Mouse (Mus musculus): ENCODE measurements around the gene Cnot10. TPM values are rescaled to one million over a fixed set of nuclear protein-coding genes. Genes with fewer than 3 reads are reported as not detected.

Gene Cnot10
- polyA plus RNA-seq, 1 experiment = 24.2 TPM

- Histone ChIP-seq H3K27ac (ENCODE audit: insufficient read depth, low read depth, low read length) (no peak overlapping the region), H3K4me3 (ENCODE audit: insufficient read depth, low read length) (peak overlapping the region; percentile 14; the same call in 1 of the 2 replicates), H3K4me1 (ENCODE audit: control insufficient read depth, insufficient read depth, low read length) (peaks cover 26% of the 10 kb centered on the region)
- TF ChIP-seq POLR2A (IDR thresholded peaks at IDR 0.05; ENCODE audit: borderline replicate concordance, low read depth, low read length) = no peak
- TF ChIP-seq CTCF (IDR thresholded peaks at IDR 0.05; ENCODE audit: low read depth, low read length) = no peak
Observed at GRCm38 (mm10) chr9:114672703-114673561, 32.9 kb upstream of the Cnot10 start.

- peaks cover 27% of the 10 kb centered on the region for H3K4me1 ChIP-seq (ENCODE audit: control insufficient read depth, insufficient read depth, low read length)
- TF ChIP-seq POLR2A (IDR thresholded peaks at IDR 0.05; ENCODE audit: borderline replicate concordance, low read depth, low read length) = no peak
- no peak for TF ChIP-seq CTCF (IDR thresholded peaks at IDR 0.05; ENCODE audit: low read depth, low read length)
- H3K4me3 ChIP-seq (ENCODE audit: insufficient read depth, low read length) = no peak overlapping the region
- H3K27ac ChIP-seq (ENCODE audit: insufficient read depth, low read depth, low read length) = peak overlapping the region; percentile 27; the same call in 1 of the 2 replicates
Observed at GRCm38 (mm10) chr9:114671946-114672345, 32.0 kb upstream of the Cnot10 start.

GRCm38 (mm10) chr9:114669011-114669410 is 29.0 kb upstream of the Cnot10 start:
- TF ChIP-seq POLR2A (IDR thresholded peaks at IDR 0.05; ENCODE audit: borderline replicate concordance, low read depth, low read length) = no peak
- no peak for TF ChIP-seq CTCF (IDR thresholded peaks at IDR 0.05; ENCODE audit: low read depth, low read length)
- Histone ChIP-seq H3K4me3 (ENCODE audit: insufficient read depth, low read length) (no peak overlapping the region), H3K27ac (ENCODE audit: insufficient read depth, low read depth, low read length) (no peak overlapping the region), H3K4me1 (ENCODE audit: control insufficient read depth, insufficient read depth, low read length) (peaks cover 24% of the 10 kb centered on the region)

- Histone ChIP-seq H3K4me1 (ENCODE audit: control insufficient read depth, insufficient read depth, low read length) (peaks cover 19% of the 10 kb centered on the region), H3K4me3 (ENCODE audit: insufficient read depth, low read length) (no peak overlapping the region)
- TF ChIP-seq POLR2A (IDR thresholded peaks at IDR 0.05; ENCODE audit: borderline replicate concordance, low read depth, low read length) = no peak
- TF ChIP-seq CTCF (IDR thresholded peaks at IDR 0.05; ENCODE audit: low read depth, low read length) = no peak
Observed at GRCm38 (mm10) chr9:114668047-114668446, 28.1 kb upstream of the Cnot10 start.

GRCm38 (mm10) chr9:114666858-114667257 is 26.9 kb upstream of the Cnot10 start:
- no peak overlapping the region for H3K27ac ChIP-seq (ENCODE audit: insufficient read depth, low read depth, low read length)
- H3K4me3 ChIP-seq (ENCODE audit: insufficient read depth, low read length) = no peak overlapping the region
- TF ChIP-seq CTCF (IDR thresholded peaks at IDR 0.05; ENCODE audit: low read depth, low read length) = no peak
- TF ChIP-seq POLR2A (IDR thresholded peaks at IDR 0.05; ENCODE audit: borderline replicate concordance, low read depth, low read length) = no peak
- peaks cover 13% of the 10 kb centered on the region for H3K4me1 ChIP-seq (ENCODE audit: control insufficient read depth, insufficient read depth, low read length)

More at GRCm38 (mm10) chr9:114668047-114668446, 28.1 kb upstream of the Cnot10 start:
- no peak overlapping the region for H3K27ac ChIP-seq (ENCODE audit: insufficient read depth, low read depth, low read length)

- H3K27ac ChIP-seq (ENCODE audit: insufficient read depth, low read depth, low read length) = no peak overlapping the region
- TF ChIP-seq CTCF (IDR thresholded peaks at IDR 0.05; ENCODE audit: low read depth, low read length) = no peak
- TF ChIP-seq POLR2A (IDR thresholded peaks at IDR 0.05; ENCODE audit: borderline replicate concordance, low read depth, low read length) = no peak
- H3K4me3 ChIP-seq (ENCODE audit: insufficient read depth, low read length) = no peak overlapping the region
- H3K4me1 ChIP-seq (ENCODE audit: control insufficient read depth, insufficient read depth, low read length) = 0 out of 2 replicates have a peak, but pooled peaks cover 2% of the 10 kb centered on the region
Observed at GRCm38 (mm10) chr9:114663782-114664181, 23.8 kb upstream of the Cnot10 start.

GRCm38 (mm10) chr9:114661991-114662390 is 22.0 kb upstream of the Cnot10 start:
- H3K4me1 ChIP-seq (ENCODE audit: control insufficient read depth, insufficient read depth, low read length) = peaks cover under 1% of the 10 kb centered on the region
- TF ChIP-seq CTCF (IDR thresholded peaks at IDR 0.05; ENCODE audit: low read depth, low read length) = no peak
- no peak for TF ChIP-seq POLR2A (IDR thresholded peaks at IDR 0.05; ENCODE audit: borderline replicate concordance, low read depth, low read length)

GRCm38 (mm10) chr9:114660983-114661382 is 21.0 kb upstream of the Cnot10 start:
- no peak for TF ChIP-seq POLR2A (IDR thresholded peaks at IDR 0.05; ENCODE audit: borderline replicate concordance, low read depth, low read length)
- no peak for TF ChIP-seq CTCF (IDR thresholded peaks at IDR 0.05; ENCODE audit: low read depth, low read length)
- H3K4me1 ChIP-seq (ENCODE audit: control insufficient read depth, insufficient read depth, low read length) = peaks cover 3% of the 10 kb centered on the region
- H3K27ac ChIP-seq (ENCODE audit: insufficient read depth, low read depth, low read length) = no peak overlapping the region
- H3K4me3 ChIP-seq (ENCODE audit: insufficient read depth, low read length) = no peak overlapping the region

More at GRCm38 (mm10) chr9:114661991-114662390, 22.0 kb upstream of the Cnot10 start:
- Histone ChIP-seq H3K4me3 (ENCODE audit: insufficient read depth, low read length) (no peak overlapping the region), H3K27ac (ENCODE audit: insufficient read depth, low read depth, low read length) (no peak overlapping the region)

- no peak overlapping the region for H3K4me3 ChIP-seq (ENCODE audit: insufficient read depth, low read length)
- no peak overlapping the region for H3K27ac ChIP-seq (ENCODE audit: insufficient read depth, low read depth, low read length)
- H3K4me1 ChIP-seq (ENCODE audit: control insufficient read depth, insufficient read depth, low read length) = peaks cover 3% of the 10 kb centered on the region
- TF ChIP-seq POLR2A (IDR thresholded peaks at IDR 0.05; ENCODE audit: borderline replicate concordance, low read depth, low read length) (no peak), CTCF (IDR thresholded peaks at IDR 0.05; ENCODE audit: low read depth, low read length) (no peak)
Observed at GRCm38 (mm10) chr9:114660506-114660905, 20.5 kb upstream of the Cnot10 start.

- Histone ChIP-seq H3K4me3 (ENCODE audit: insufficient read depth, low read length) (no peak overlapping the region), H3K4me1 (ENCODE audit: control insufficient read depth, insufficient read depth, low read length) (peaks cover 3% of the 10 kb centered on the region), H3K27ac (ENCODE audit: insufficient read depth, low read depth, low read length) (no peak overlapping the region)
- TF ChIP-seq POLR2A (IDR thresholded peaks at IDR 0.05; ENCODE audit: borderline replicate concordance, low read depth, low read length) (no peak), CTCF (IDR thresholded peaks at IDR 0.05; ENCODE audit: low read depth, low read length) (no peak)
Observed at GRCm38 (mm10) chr9:114656701-114657100, 16.7 kb upstream of the Cnot10 start.
